Mouse (Mus musculus) ES-E14 (cell line): ENCODE measurements around the gene Mphosph9. TPM values are rescaled to one million over a fixed set of nuclear protein-coding genes. Genes with fewer than 3 reads are reported as not detected.

Experiments
- DNase-seq: peaks from one replicate; pipeline ENCODE4 v3.0.0-alpha.2; 2013; ENCODE audit warnings: low read depth, low spot score
- H3K27ac ChIP-seq: 2 replicates; pipeline ENCODE4 v1.5.1; 2012; ENCODE audit warnings: low read depth, mild to moderate bottlenecking, low read length, moderate library complexity, mixed read lengths; ENCODE audit not compliant: poor library complexity, insufficient read depth, severe bottlenecking
- H3K36me3 ChIP-seq: 2 replicates; pipeline ENCODE4 v1.6.1; 2012; ENCODE audit warnings: mild to moderate bottlenecking, low read length, moderate library complexity, mixed read lengths; ENCODE audit not compliant: control insufficient read depth, poor library complexity, insufficient read depth, severe bottlenecking
- H3K4me1 ChIP-seq, 2 experiments: fragments of 150-350 bp in 1 of 2; sonication (generic) in 1 of 2; 2 replicates each; pipeline ENCODE4 v1.6.1; 2012; ENCODE audit warnings: low read length in 2 of 2, mild to moderate bottlenecking in 1 of 2, mixed read lengths in 1 of 2; ENCODE audit not compliant: control insufficient read depth in 2 of 2, insufficient read depth in 2 of 2, poor library complexity in 1 of 2
- H3K4me3 ChIP-seq, 2 experiments: fragments of 150-350 bp in 1 of 2; sonication (generic) in 1 of 2; 2 replicates each; pipeline ENCODE4 v1.5.1; 2012; ENCODE audit warnings: low read length in 2 of 2, low read depth in 1 of 2, mild to moderate bottlenecking in 1 of 2, mixed read lengths in 1 of 2; ENCODE audit not compliant: insufficient read depth in 1 of 2, poor library complexity in 1 of 2, severe bottlenecking in 1 of 2
- H3K9ac ChIP-seq: 2 replicates; pipeline ENCODE4 v1.6.1; 2012; ENCODE audit warnings: low read depth, mild to moderate bottlenecking, low read length, mixed read lengths; ENCODE audit not compliant: poor library complexity, insufficient read depth, severe bottlenecking
- H3K9me3 ChIP-seq: fragments of 150-350 bp; sonication (generic); 2 replicates; pipeline ENCODE4 v1.6.1; 2012; ENCODE audit warnings: low read depth, mild to moderate bottlenecking, low read length; ENCODE audit not compliant: control insufficient read depth, insufficient read depth
- CHD2 ChIP-seq: IDR thresholded peaks from 2 replicates; pipeline ENCODE4 v1.6.1; 2014; ENCODE audit warnings: mild to moderate bottlenecking, low read depth, low read length, inconsistent platforms
- HCFC1 ChIP-seq: IDR thresholded peaks from 2 replicates; pipeline ENCODE4 v1.6.1; 2012; ENCODE audit warnings: low read length, inconsistent platforms, borderline replicate concordance; ENCODE audit not compliant: insufficient read depth
- MAFK ChIP-seq: IDR thresholded peaks from 2 replicates; pipeline ENCODE4 v1.6.1; 2014; ENCODE audit warnings: mild to moderate bottlenecking, low read depth, low read length, inconsistent platforms; ENCODE audit not compliant: insufficient read depth
- ZC3H11A ChIP-seq: IDR thresholded peaks from 2 replicates; pipeline ENCODE4 v1.6.1; 2012; ENCODE audit warnings: low read depth, mild to moderate bottlenecking, inconsistent platforms, low read length, borderline replicate concordance
- ZNF384 ChIP-seq: IDR thresholded peaks from 2 replicates; pipeline ENCODE4 v1.6.1; 2012; ENCODE audit warnings: low read depth, low read length, inconsistent platforms
- in situ Hi-C, 2 experiments: fragments of 600-800 bp; cut with MboI; formaldehyde crosslinking; loops; one replicate each; pipeline ENCODE4 v1.15.1; 2025; ENCODE audit warnings: low sequenced_read_pairs in 2 of 2, inconsistent platforms in 1 of 2; ENCODE audit not compliant: unreplicated experiment in 2 of 2
- total RNA-seq: library from RNA; depleted of rRNA; stranded (reverse); fragments of 300-350 nt; gene quantifications from 2 replicates; pipeline ENCODE4 v1.2.3, GENCODE M21; 2012

Mphosph9 gene
- total RNA-seq, 1 experiment: 15.8 TPM

DNA sequence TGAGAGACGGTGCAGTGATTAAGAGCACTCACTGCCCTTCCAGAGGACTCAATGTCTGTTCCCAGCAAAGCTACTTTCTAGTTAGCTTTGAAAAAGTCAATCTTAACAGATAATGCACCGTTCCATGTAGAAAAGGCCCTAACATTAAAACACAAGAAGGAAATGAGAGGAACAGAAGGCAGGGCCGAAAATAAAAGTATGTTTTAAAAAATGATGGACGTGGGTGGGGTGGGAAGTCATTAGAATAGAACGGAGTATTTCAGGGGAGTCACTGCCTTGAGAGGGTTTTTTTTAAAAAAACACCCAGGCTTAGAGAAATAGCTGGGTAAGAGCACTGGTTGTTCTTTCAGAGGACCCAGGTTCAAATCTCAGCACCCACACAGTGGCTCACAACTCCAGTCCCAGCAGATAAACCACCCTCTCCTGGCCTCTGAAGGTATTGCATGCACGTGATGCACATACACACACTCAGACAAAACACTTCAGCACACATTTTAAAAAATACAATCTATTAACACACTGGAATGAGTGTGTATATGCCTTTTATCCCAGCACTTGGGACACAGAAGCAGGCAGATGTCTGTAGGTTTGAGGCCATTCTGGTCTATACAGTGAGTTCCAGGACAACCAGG, 40.0 kb downstream of the Mphosph9 start:
- no peaks in the 10 kb centered on the region for H3K4me1 ChIP-seq
- no peak overlapping the region for H3K4me3 ChIP-seq
- in situ Hi-C loops: no loop called here
- DNase-seq: no peak
- TF ChIP-seq MAFK: no peak
- TF ChIP-seq ZNF384: no peak
- peaks cover 22% of the 10 kb centered on the region for H3K36me3 ChIP-seq
- no peak overlapping the region for H3K27ac ChIP-seq
- H3K9ac ChIP-seq: no peak overlapping the region
- H3K9me3 ChIP-seq: no peaks in the 10 kb centered on the region

DNA sequence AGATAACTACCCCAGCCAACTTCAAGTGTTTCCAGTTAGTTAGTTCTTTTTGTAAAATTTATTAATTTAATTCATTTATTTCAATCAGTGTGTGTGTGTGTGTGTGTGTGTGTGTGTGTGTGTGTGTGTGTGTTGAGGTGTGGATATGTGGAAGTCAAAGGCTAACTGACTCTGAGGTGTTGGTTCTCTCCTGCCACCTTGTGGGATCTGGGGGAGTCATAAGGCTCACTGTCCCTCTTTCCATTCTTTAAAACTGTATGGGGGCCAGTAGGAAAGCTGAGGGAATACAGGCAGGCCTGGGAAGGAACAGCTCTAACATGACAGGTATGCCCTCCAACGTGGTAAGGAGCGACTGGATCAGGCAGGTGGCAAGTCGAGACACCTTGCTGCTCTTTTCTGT, 43.4 kb downstream of the Mphosph9 start:
- Histone ChIP-seq H3K4me3 (no peak overlapping the region), H3K9ac (no peak overlapping the region), H3K27ac (no peak overlapping the region), H3K4me1 (no peaks in the 10 kb centered on the region; a peak in 1 of 4 replicates), H3K36me3 (peaks cover 14% of the 10 kb centered on the region), H3K9me3 (no peaks in the 10 kb centered on the region)
- in situ Hi-C loops: no loop called here
- no peak for DNase-seq
- TF ChIP-seq CHD2: no peak
- no peak for TF ChIP-seq ZNF384
- no peak for TF ChIP-seq MAFK
- no peak for TF ChIP-seq ZC3H11A
- TF ChIP-seq HCFC1: no peak

DNA sequence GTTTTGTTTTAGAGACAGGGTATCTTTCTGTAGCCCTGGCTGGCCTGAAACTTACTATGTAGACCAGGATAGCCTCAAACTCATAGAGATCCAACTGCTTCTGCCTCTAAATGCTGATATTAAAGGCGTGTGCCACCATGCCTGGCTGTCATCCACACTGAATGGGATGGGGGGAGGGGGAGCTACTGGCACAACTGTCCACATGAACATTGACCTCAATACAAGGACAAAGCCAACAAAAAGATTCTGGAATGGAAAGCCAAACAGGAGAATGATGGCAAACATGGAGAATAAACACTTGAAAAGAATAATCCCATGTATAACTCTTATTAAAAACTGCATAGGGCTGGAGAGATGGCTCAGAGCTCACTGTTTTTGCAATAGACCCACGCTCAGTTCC, 44.9 kb downstream of the Mphosph9 start:
- Histone ChIP-seq H3K27ac (no peak overlapping the region), H3K36me3 (peaks cover 17% of the 10 kb centered on the region), H3K4me3 (no peak overlapping the region), H3K9me3 (no peaks in the 10 kb centered on the region), H3K4me1 (no peaks in the 10 kb centered on the region; a peak in 1 of 4 replicates), H3K9ac (no peak overlapping the region)
- in situ Hi-C loops: no loop called here
- TF ChIP-seq HCFC1: no peak
- no peak for TF ChIP-seq ZNF384
- TF ChIP-seq ZC3H11A: no peak
- TF ChIP-seq CHD2: no peak
- TF ChIP-seq MAFK: no peak
- DNase-seq: no peak

GRCm38 (mm10) chr5:124270226-124270625, 57.5 kb downstream of the Mphosph9 start:
- in situ Hi-C loops: no loop called here

DNA sequence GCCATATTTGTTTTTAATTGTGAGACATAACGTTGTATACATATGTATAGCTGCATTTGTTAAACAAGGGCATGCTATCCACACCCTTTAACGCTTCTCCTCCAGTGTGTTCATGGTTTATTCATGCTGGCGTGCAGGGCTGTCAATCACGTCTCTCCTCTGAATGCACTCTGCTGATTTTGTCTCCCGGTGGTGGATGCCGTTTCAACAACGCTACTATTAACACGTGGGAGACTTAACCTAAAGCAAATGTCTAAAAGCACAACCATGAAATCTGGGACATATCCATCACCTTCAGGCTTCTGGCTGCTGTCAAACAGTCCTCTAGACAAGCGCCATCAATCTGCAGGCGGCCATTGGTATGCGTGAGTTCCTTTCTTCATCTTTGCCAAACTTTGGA, 58.1 kb downstream of the Mphosph9 start:
- Histone ChIP-seq H3K4me3 (no peak overlapping the region), H3K4me1 (no peaks in the 10 kb centered on the region), H3K27ac (no peak overlapping the region), H3K36me3 (peaks cover 9% of the 10 kb centered on the region), H3K9ac (no peak overlapping the region), H3K9me3 (peaks cover 15% of the 10 kb centered on the region)
- TF ChIP-seq ZC3H11A (no peak), ZNF384 (no peak), MAFK (no peak), HCFC1 (no peak)
- DNase-seq: no peak
- in situ Hi-C loops: no loop called here

More at GRCm38 (mm10) chr5:124270226-124270625, 57.5 kb downstream of the Mphosph9 start:
- no peak overlapping the region for H3K27ac ChIP-seq
- peaks cover 12% of the 10 kb centered on the region for H3K36me3 ChIP-seq
- TF ChIP-seq ZC3H11A (no peak), MAFK (no peak), HCFC1 (no peak), CHD2 (no peak), ZNF384 (no peak)
- no peaks in the 10 kb centered on the region for H3K4me1 ChIP-seq
- no peak overlapping the region for H3K4me3 ChIP-seq
- no peak for DNase-seq
- H3K9me3 ChIP-seq: peaks cover 15% of the 10 kb centered on the region
- H3K9ac ChIP-seq: no peak overlapping the region
